Mouse (Mus musculus) frontal cortex, adult (tissue): ENCODE results near the gene 4930562C15Rik.
A peak's percentile ranks its signal among the peaks of the same experiment; 100 is the strongest.

Experiments used
- ATAC-seq: cut with Nextera tagmentation; 2 replicates; pipeline ENCODE4 v1.9.2; 2017; ENCODE audit warnings: mild to moderate bottlenecking, moderate library complexity, mixed read lengths; ENCODE audit not compliant: low TSS enrichment

Gene 4930562C15Rik

DNA sequence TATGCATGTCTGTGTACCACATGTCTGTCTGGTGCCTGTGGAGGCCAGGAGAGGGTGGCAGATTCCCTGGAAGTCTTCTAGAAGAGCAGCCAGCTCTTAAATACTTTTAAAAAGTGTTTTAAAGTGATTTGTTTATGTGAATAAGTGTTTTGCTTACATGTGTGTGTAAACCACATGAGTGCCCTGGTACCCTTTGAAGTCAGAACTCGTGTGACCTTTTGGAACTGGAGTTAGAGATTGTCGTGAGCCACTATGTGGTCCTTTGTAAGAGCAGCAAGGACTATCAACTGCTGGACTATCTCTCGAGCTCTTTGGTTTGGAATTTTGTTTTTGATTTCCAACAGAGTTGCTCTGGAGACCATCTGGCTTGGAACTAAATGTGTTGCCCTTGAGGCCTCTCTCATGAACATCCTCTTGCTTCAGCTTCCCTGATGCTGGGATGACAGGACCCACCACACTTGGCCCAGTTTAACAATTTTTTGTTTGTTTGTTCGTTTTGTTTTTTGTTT is 55.0 kb downstream of the 4930562C15Rik start:
- ATAC-seq: no peak

DNA sequence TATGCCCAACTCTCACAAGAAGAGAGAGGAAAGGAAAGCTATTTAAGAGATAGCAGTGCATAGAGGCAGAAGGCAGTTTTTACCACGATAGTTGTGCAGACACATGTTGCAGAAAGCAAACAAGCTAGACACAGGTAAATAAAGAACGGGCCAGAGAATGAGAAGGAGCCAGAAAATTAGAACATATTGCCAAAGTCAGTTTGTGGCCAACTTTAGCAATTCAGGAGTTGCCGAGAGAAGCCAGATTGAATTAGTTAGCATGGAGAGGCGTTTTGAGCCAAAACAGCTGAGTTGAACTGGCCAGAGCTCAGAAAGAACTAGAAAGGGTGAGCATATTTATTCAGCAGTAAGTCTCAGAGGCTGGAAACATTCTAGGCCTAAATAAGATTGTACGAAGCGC is 57.0 kb downstream of the 4930562C15Rik start:
- ATAC-seq: no peak

DNA sequence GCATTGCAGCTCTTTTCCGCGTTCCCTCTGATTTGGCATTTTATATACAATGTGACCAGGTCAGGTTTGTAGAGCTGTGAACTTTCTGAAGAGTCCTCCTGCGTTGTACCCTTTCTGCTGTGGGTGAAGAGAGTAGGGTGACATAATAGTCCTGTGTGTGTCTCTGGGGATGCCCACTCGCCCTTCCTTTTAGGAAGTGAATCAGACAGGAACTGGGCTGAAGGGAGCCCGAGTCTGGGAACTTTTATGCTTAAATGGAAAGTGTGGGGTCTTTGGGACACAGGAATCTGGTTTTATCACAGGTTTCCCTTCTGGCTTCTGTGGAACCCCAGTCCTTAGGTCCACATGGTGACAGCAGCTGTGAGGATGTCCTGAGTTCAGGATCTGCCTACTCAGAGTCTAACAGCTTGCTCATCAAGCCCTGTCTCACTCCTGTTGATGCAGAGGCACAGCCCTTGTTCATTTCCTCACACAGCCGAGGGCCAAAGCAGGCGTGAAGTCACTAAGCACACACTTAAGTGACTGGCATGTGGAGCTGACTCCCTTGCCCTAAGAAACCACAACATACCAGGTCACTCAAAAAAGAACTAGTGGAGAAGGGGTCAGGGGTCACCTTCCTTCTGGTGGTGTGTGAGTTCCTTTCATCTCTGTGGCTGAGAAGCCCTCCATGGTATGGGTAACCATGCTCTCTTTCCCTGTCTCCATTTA is 59.1 kb downstream of the 4930562C15Rik start:
- ATAC-seq: no peak

DNA sequence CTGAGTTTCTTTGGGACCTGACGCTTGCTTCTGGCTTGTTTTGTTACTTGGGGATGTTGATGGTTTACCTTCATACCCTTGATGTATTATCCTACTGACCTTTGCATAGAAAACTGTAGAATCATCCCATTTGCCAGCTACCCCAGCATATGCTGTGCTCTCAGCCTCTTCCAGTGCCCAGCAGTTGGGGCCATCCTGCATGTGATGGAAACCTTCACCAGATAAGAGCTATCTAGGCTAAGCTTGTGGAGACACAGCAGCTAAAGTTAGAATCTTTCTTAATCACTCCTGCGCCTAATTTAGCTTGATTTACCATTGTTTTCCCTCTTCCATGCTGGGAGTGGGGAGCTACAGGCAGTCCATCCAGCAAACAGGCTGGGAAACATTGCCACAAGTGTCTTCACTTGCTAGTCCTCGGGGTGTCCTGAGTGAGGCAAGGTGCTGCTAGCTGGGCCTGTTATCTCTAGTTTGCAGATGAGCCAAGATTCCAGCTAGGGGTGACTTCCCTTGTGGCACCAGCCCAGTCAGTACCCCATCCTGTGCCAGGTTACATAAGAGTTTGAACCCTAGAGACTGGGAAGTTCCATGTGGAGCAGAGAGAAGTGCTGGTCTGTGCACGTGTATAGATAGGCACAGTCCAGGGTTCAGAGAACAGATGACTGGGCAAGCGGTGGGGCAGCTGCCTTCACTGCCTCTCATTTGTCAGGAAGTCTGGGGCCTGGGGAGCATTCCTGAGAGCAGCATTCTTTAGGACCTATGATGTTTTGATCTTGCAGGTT is 61.2 kb downstream of the 4930562C15Rik start:
- peak; percentile 55 for ATAC-seq

DNA sequence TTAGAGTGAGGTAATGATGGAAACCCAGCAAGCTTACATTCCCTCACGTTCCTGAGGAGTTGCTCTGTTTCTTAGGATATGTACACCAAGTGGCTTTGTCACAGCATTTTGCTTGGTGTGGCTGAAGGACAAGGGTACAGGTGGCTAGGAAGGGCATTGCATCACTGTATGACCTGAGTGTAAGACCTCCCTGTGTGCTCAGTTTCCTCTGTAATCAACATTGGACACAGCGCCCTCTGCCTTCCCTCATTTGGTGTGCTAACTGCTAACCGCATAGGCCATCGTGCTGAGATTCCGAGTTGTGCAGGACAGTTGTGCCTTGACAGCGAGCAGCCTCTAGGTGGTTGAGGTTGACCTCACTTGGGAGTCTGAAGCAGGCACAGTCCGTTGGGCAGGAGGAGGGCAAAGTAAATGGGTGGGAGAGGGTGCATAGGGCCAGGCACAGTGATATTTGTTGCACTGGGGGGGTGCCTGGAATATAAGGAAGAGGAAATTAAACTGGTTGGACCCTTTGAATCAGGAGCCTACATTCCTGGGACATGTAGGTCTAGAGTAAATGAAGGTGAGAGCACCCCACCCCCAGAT is 62.0 kb downstream of the 4930562C15Rik start:
- ATAC-seq: no peak

DNA sequence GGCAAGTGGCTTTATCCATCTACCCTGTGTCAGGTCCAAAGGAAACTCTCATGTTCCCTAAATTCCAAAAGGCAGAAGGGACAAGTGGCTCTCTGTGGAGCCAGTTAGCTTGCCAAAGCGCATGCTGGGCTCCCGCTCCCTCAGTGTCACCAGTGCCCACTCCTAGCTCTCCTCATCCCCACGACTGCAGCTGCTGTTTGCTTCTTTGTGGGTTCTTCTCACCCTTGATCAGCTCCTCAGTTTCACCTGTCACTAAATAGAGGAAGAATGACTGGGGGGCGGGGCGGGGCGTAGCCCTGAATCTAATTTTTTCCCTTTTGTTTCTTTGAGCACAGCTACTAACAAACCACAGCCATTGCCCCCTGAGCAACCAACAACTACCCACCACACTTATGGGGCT is 63.7 kb downstream of the 4930562C15Rik start:
- ATAC-seq: no peak

DNA sequence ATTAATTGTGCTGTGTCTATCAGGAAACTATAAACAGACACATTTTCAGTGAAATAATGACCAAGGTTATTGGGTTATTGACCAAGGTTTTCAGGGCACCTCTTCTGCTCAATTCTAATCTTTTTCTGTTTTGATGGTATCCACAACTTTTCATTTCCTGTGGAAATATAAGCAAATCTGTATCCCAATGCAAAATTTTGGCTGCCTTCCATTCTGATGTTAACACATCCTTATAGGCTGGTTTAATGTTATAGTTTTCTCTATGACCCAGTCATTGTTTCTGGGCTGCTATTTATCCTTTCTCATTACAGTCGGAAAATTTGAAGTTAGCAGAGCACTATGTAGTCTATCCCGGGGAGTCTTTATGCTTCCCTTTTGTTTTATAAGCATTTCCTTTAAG is 64.5 kb downstream of the 4930562C15Rik start:
- no peak for ATAC-seq

DNA sequence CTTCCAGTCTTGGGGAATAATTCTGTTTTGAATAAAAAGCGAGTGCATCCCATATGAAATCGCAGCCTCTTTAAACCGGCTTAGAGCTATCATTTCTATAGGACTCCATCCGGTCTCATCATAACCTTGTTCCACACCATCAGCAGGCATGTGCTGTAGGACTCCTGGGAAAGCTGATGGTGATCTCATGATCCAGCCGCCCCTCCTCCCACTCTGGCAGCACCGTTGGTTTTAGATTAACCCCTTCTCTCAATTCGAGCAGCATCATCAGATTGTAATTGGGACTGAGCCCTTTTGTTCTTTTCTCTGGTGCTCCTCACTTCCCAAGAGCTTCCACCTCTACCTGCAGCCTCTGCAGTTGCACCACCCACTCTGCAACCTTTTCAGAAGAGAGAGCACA is 66.0 kb downstream of the 4930562C15Rik start:
- no peak for ATAC-seq

DNA sequence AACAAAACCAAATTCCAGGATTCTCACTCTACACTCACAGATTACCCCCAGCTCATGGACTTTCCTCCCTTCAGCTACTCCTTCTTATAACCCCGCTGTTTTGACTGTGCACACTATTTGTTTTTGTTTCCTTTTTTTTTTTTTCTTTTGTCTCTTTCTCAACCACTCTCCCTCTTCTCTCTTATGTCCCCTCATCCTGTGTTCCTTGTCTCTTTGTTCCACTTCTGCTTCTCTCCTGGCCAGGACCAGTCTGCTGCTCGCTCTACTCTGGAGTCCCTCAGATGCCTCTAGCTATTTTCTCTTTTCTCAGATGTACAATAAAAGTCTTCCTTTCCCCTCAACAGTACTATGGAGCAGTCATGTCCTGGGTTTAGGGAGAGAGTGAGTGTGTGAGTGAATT is 67.2 kb downstream of the 4930562C15Rik start:
- no peak for ATAC-seq

DNA sequence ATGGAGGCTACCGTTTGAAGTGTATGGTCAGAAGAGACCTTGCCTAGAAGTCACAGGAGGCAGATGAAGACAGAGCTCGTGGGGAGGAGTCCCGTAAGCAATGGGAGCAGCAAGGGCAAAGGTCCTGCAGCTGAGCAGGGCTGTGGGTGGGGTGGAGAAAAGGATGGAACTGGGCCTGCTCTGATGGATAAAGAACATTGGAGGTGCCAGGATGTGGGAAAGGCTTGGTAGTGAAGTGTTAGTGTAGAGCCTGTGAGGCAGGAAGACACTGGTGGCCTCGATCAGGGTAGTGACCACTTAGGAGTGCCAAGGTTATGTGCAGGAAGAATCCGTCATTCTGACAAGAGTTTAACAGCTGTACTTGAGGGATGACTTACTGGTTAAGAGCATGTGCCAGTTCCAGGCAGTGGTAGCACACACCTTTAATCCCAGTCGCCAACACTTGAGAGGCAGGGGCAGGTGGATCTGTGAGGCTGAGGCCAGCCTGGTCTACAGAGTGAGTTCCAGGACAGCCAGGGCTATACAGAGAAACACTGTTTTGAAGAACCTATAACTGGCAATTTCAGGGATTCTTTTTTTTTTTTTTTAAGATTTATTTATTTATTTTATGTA is 68.4 kb downstream of the 4930562C15Rik start:
- ATAC-seq: no peak

DNA sequence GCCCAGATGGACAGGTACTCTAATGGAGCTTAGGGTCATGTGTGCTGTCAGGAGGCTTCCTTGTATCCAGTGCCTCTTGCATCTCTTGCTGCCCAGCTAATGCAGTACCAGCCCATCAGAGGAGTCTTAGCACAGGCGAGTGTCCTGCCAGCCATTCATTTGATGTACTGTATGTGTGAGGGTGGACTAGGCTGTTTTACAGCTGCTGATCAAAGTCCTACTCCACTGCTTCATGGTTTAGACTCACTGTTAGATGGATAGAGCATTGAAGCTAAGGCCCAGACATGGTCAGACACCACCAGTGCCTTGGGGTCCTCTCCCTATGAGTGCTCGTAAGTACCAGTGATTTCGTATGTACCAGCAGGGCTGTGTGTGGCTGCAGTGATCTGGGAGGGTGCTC is 69.7 kb downstream of the 4930562C15Rik start:
- no peak for ATAC-seq

DNA sequence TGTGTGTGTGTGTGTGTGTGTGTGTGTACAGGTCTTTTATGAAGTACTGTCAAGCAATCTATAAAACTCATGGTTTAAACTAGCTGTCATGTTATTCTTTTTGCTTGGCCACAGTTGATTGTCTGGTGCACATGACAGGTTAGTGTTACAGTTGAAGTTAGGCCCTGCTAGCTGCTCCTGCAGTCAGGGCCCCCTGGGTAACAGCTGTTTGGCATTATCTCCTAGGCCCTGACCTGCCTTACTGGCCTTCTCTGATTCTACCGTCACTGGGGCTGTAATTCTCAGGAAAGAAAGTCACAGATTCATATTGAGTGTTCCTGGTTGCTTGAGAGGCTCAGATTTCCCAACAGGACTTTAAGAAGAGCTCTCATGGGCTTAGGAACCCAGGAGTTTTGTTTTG is 70.4 kb downstream of the 4930562C15Rik start:
- no peak for ATAC-seq

DNA sequence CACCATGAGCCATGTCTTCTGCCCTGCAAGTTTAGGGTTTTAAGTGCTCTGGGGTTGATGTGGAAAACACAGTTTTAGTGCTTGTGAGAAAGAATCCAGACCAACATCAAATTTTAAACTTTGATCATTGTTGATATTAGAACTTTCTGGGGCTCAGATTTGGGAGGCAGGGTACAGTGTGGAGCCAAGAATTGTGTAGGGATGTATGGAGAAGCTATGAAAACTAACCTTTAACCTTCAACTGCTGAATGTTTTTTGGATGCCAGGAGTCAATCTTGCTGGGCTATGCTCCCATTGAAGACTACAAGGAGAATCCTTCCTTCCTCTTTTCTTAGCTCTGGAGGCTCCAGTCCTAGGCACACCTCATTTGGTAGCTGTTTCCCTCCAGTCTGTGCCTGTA is 71.3 kb downstream of the 4930562C15Rik start:
- ATAC-seq: no peak

DNA sequence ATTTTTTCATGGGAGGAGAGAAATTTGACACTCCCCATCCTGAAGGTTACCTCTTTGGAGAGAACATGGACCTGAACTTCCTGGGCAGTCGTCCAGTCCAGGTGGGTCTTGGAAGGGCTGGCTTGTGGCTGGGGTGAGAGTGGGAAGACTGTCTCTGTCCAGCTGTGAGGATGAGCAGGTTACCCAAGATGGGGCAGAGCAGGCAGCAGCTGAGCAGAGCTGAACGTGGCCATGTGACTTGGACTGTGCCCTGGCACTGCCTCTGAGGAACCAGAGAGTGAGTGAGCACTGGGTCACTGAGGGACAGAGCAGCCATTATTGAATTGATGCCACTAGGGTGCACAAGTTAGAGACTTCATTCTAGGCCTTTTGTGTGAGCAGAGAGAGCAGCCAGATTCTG is 72.2 kb downstream of the 4930562C15Rik start:
- ATAC-seq: peak; percentile 62

DNA sequence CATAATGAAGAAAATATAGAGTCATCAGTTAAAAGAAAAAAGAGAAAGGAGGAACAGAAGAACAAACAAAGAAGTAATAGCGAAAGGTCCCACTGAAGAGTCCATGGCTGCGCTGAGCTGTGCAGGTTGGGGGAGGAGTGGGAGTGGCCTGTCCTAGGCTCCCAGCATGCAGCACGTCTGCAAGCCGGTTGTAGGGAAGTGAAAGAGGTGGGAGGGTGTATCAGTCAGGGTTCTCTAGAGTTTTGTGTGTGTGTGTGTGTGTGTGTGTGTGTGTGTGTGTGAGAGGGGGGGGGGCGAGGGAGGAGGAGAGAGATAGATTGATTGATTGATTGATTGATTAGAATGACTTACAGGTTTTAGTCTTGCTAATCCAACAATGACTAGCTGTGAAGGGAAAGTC is 72.8 kb downstream of the 4930562C15Rik start:
- no peak for ATAC-seq

DNA sequence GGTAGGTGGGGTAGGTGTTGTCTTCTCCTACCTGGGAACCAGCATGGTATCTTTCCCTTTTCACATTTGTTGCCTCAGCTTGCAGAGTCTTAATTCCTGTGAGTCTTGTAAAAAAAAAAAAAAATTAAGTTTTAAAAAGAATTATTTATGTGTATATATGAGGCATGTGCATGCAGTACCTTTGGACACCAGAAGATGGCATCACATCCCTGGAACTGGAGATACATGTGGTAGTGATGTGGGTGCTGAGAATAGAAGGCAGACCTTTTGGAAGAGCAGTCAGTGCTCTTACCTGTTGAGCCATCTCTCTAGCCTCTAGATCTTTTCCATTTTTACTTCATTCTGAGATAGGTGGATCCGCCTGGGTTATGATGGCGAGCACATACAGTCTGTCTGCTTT is 74.5 kb downstream of the 4930562C15Rik start:
- ATAC-seq: no peak

DNA sequence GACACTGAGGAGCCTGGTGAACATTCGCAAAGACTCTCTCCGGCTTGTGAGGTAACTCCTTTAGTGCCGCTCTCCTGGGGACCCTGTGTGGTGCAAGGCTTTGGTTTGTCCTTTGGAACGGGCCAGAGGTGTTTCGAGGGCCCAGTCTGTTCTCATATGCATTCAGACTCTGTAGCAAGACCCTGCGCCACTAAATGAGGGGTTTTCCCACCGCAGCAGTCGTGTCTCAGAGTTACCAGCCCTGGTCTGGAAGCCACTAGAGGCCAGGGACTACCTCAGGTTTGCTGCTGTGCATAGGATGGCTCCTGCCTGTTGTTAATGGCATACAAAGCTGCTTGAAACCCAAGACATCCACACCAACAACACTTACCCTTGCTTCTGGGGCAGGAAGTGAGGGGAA is 75.5 kb downstream of the 4930562C15Rik start:
- no peak for ATAC-seq

DNA sequence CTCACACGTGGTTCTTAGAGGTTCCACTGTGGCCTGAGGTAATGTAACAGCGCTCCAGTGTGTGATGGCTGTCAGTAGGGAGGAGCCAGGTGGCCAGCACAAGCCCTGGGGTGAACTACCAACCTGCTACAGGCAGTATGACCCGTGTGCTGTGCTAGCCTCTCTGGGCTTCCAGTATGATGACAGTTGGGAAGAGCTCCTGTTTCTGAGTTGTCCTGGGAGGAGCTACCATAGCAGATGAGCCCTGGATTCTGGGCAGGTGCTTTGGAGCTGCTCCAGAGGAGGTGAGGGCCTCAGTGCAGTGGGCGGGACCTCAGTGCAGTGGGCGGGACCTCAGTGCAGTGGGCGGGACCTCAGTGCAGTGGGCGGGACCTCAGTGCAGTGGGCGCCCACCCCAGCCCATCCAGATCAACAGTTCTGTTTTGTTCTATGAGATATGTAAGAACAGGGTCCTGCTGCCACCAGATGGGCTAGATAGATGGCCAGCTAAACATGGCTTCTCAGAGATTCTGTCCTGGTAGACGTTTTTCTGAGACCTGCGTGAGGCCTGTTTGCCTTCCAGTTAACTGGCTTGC is 76.9 kb downstream of the 4930562C15Rik start:
- ATAC-seq: no peak

DNA sequence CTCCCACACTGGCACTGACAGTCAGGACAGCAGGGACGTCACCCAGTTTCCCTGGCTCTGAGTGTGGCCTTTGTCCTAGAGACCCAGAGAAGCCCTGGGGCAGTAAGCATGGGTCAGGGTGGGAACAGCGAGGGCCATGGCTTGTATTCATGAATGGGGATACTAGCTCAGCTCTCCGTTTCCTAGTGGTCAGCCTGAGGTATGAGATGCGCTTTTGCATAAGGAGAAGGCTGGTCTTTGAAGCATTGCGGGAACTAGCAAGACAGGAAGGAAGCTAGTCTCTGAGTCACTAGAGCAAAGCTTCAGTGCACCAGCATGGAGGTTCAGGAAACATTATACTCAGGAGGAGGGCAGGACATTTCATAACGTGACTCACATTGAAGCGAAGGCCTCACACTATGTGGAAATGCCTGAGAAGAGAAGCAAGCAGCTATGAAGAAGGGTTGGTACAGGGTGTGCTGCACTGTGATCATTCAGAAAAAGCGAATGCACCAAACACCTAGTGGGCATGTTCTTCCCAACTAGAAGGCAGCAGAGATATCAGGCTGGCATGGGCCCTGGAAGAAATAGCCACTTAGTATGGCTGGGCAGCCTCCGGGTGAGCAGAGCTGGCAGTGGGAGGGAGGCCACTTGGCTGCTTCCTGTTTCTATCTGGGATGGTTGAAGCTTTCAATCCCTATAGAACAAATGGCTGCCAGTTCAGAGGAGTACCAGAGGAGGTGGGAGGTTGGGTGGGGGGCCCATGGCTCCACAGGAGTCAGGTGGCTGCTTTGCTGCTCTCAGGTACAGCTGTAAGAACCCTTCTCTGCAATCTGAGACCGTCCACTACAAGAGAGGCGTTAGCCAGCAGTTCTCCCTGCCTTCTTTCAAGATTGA is 77.9 kb downstream of the 4930562C15Rik start:
- peak; percentile 24 for ATAC-seq

DNA sequence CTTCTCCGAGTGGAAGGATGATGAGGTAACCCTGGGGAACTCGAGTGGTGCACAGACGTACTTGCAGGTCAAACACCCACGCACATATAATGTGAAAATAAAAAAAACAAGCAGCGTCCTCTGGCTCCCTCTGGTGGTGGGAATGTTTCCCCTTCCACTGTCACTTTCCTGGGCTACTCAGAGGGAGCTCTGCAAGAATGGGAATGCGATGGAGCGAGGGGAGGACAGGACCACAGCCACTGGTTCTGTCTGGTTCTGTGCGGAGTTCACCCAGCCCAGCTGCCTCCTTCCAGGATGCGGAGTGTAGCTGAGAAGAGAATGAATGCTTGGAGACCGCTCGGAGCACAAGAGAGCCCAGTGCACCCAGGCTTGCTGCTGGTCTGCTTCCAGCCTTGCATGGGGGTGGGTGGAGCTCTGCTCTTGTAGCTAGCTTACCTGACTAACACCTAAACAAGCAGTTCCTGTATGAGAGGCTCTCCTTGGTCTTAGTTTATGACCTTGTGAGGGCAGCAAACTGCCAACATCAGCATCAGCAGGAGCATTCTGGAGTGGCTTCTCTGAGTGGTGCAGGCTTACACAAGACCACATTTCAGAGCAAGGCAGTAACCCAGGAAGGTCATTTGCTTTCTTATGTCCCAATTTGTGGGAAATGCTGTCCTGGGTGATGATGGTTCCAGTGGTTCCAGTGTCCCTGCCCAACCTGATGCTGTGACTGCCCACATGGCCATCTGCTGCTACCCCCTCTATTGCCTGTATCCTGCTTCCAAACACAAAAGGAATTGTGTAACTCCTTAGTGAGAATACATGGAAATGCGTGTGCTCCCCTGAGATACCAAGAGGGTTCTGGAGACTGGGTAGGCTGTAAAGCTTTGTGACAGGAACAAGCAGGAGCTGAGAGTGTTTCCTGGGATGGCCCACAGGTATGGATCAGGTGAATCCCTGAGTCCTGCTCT is 78.8 kb downstream of the 4930562C15Rik start:
- peak; percentile 58 for ATAC-seq
